Mouse (Mus musculus) frontal cortex, postnatal 25 days (tissue): Measurements from ENCODE around the gene Lta.

ENCODE experiments used
- DNase-seq, 2 experiments: peaks; one replicate each; pipeline ENCODE4 v3.0.0; 2022; ENCODE audit warnings: low spot score in 2 of 2

Lta gene

GRCm38 (mm10) chr17:35185639-35186611 lies 19.2 kb downstream of the Lta start:
- DNase-seq: no peak

- DNase-seq: no peak
Measured at GRCm38 (mm10) chr17:35180093-35180492, 25.1 kb downstream of the Lta start.

DNA sequence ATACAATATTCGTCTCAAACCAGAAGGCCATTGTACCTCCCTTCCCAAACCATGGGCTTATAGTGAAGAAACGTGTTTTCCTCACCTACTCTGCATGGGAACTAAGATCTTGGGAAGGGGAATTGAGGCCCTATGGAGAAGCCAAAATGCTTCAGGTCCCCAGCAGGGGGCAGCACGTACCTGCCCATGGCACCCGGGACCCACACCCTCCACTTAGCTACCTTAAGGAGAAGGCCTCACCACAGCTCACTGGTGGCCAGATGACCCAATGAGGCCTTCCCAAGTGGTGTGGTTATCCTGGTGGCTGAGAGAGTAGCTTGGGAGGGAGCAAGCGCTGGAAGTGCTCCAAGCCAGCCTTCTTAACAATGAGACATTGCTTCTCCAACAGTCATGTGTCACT lies 26.6 kb downstream of the Lta start:
- DNase-seq: no peak

- DNase-seq: no peak
Measured at GRCm38 (mm10) chr17:35175968-35176367, 29.2 kb downstream of the Lta start, which contains the start of gene Aif1. TSS of gene Aif1 (minus strand) at chr17:35176068.

DNA sequence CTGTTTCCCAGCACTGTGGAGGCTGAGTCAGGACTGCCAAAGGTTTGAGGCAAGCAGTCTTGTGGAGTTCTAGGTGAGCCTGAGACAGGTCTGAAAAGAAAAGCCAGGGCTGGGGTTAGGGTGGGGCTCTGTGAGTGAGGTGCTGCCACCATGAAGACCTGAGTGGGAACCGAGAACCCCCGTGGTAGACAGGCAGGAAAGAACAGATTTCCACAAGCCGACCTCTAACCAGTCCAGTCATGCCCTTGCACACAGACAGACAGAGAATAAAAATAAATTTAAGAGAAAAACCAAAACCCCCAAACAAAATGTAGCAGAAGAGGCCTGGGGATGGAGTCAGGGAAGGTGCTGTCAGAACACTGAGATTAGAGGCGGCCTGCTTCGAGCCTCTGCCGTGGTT lies 29.8 kb downstream of the Lta start:
- no peak for DNase-seq

- DNase-seq: no peak
Measured at GRCm38 (mm10) chr17:35174201-35174977, 30.8 kb downstream of the Lta start.

GRCm38 (mm10) chr17:35173329-35173728 lies 31.8 kb downstream of the Lta start:
- no peak for DNase-seq

- DNase-seq: no peak
Measured at GRCm38 (mm10) chr17:35172445-35173234, 32.5 kb downstream of the Lta start.

GRCm38 (mm10) chr17:35168541-35169207 lies 36.5 kb downstream of the Lta start:
- DNase-seq: no peak

DNA sequence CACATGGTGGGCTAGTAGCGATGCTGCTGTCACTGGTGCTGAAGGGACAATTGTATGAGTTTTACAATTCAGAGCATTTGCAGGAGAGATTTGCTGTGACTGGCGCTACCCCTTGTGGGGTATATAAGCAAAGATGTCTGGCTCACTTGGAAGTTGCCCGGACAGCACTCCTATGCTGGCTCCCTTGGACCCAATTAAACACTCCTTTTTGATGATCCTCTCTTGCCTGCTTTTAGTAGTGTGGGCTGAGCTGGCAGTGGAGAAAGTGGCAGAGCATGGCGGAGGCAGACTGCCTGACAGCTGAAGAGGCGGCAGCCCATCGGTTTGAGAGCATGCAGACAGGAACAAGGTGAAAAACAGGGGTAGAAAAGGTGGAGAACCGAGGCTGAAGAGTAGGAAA lies 37.4 kb downstream of the Lta start:
- DNase-seq: no peak

GRCm38 (mm10) chr17:35166352-35167035 lies 38.7 kb downstream of the Lta start:
- DNase-seq: peak in 1 of 2 experiments; percentile 45

DNA sequence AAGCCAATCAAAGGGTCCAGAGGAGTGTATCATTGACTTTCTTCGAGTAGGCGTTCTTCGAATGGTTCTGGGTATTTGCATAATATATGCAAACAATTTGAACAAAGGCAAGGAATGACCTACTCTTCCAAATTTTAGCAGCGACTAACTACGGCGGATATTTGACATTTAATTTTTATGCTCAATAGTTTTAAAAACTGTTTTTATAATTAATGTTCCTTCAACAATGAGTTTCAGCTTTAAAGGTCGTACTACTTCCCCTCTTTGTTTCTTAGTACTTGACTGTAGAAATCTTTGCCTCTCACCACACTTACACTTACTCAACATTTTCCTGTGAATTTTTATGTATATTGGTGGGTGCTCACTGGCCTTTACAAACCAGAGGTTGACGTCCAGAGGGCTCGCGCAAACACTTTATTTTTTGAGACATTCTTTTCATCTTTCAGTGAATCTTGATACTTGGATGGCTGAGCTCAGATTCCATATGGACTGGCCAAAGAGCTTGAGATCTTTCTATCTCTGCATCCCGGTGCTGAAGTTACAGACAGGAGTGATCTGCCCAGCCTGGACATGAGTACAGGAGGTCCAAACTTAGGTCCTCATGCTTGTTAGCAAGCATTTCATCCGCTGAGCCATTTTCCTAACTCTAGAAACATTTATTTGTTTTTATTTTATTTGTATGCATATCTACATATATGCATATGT lies 39.5 kb downstream of the Lta start:
- no peak for DNase-seq

DNA sequence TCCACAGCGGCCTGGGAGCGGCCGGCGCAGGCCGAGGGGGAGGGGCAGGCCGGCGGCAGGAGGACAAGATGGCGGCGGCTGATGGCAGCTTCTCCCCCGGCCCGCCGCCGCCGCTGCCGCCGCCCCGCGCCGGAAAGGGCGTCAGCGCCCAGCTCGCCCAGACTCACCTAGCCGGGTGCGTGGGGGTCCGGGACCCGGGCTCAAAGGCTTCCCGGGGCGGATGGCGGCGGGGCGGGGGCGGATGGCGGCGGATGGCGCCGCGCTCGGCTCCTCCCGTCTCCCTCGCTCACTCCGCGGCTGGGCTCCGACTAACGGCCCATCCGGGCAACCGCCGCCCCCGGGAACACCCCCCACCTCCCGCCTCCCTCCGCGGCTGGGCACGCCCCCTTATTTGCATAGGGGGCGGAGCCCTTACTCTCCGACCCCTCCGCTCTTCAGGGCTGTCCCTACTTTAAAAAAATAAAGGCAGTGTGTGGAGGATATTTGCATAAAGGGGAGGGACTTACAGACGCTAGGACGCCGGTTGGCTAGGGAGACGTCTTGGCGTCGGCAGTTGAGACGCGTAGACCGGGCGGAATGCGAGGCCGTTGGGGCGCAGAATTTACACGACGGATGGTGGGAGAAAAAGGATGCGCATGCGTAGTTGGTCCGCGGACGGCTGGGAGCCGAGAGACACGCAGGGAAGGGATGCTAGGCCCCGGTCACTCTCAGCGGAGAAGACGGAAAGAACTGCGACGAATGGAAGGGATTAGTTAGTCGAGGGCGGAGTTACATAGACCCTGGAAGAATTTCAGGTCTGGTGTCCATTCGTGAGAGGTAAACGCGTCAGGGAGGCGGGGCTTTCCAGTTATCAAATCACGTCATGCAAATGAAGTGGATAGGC lies 40.3 kb downstream of the Lta start, which contains the start of gene Prrc2a:
Gene Prrc2a (minus strand): TSS at position 330 of the 883 bp plus-strand sequence.
- DNase-seq: peak; percentile 98 to 99

GRCm38 (mm10) chr17:35164218-35164567 lies 41.0 kb downstream of the Lta start:
- no peak for DNase-seq

DNA sequence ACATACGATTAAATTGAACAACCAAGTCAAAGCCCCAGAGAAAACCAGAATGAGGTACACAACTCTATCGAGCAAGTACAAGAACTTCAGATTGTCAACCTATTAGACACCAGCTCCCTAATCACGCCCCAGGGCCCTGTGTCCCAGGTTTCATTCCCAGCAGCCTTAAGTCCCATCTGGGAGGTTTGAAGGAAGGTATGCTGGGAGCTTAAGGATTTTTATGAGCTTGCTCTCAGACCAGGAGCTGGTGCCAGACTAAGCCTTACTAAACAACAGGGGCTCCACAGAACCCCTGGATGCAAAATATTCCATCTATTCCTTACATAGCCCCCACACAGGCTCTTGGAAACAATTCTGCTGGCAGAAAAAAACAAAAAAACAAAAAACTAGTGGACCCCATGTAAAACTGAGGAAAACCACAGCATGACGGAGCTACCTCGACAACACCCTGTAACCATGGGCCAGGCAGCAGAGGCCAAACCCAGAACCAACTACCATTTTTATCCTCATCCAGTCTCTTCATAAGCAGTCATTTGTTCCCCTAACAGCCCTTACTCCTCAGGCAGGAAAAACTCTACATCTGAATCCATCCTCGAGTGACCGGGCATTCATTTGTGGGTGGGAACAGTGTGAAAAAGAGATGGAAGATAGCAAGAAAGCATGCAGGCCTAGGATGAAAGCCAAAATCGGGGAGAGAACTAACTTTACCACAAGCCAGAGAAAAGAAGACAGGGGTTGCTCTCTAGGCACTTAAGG lies 41.6 kb downstream of the Lta start:
- DNase-seq: no peak

- DNase-seq: no peak
Measured at GRCm38 (mm10) chr17:35162730-35163129, 42.4 kb downstream of the Lta start.

GRCm38 (mm10) chr17:35162121-35162520 lies 43.0 kb downstream of the Lta start:
- no peak for DNase-seq

GRCm38 (mm10) chr17:35161421-35161820 lies 43.7 kb downstream of the Lta start:
- DNase-seq: no peak
